ENCODE assay signal across 7 mouse cellular contexts in genomic region chr11:69257807-69258206, GRCm38 (mm10). TPM values are rescaled to one million over a fixed set of nuclear protein-coding genes. Genes with fewer than 3 reads are reported as not detected.
DNase-seq lines count a peak whose midpoint lies in the region; ATAC-seq and TF ChIP-seq lines count a peak whose summit lies in the region.

No protein-coding gene starts in this region.

- TF ChIP-seq RAD21 in MEL (IDR thresholded peaks at IDR 0.05; ENCODE audit: low read depth, low read length), result peak; percentile 89

- peaks cover 0 to 15% of the 10 kb centered on the region in 2 experiments for H3K27me3 ChIP-seq in MEL (ENCODE audit: control insufficient read depth in 1 of 2, insufficient read depth in 2 of 2, low read length in 2 of 2)
- H3K27me3 ChIP-seq in liver, embryonic 14.5 days (ENCODE audit: control insufficient read depth, insufficient read depth, low read length), result no peaks in the 10 kb centered on the region
- no peaks in the 10 kb centered on the region for H3K27me3 ChIP-seq in stomach, embryonic 16.5 days (ENCODE audit: control insufficient read depth, insufficient read depth, low read length)

- H3K9me3 ChIP-seq in MEL (replicated peaks; ENCODE audit: insufficient read depth, low read length), result no peaks in the 10 kb centered on the region
- no peaks in the 10 kb centered on the region for H3K9me3 ChIP-seq in liver, embryonic 14.5 days (ENCODE audit: control insufficient read depth, low read length)
- H3K9me3 ChIP-seq in stomach, embryonic 16.5 days (replicated peaks; ENCODE audit: control insufficient read depth, low read length), result no peaks in the 10 kb centered on the region

- 36% methylated on average over 4 of the region's 4 CpGs for WGBS in liver, embryonic 14.5 days (ENCODE audit: insufficient replicate concordance)
- WGBS in stomach, embryonic 16.5 days, result 37% methylated on average over 4 of the region's 4 CpGs

- 0 out of 2 replicates have a peak overlapping the region, but pooled peaks have one; percentile 21 for H3K9ac ChIP-seq in MEL (ENCODE audit: control insufficient read depth, low read depth, low read length, poor library complexity, severe bottlenecking)
- H3K9ac ChIP-seq in liver, embryonic 14.5 days (replicated peaks), result no peak overlapping the region
- no peak overlapping the region for H3K9ac ChIP-seq in stomach, embryonic 16.5 days (ENCODE audit: low read length)

- H3K4me3 ChIP-seq in MEL (ENCODE audit: control insufficient read depth in 1 of 2, insufficient read depth in 1 of 2, low read depth in 2 of 2, low read length in 2 of 2), result peak overlapping the region; percentile 18 to 64; a peak in 3 of 4 replicates
- peak overlapping the region; percentile 42 for H3K4me3 ChIP-seq in brown adipose tissue, adult 24 weeks (ENCODE audit: insufficient read depth, low read depth, low read length)
- H3K4me3 ChIP-seq in liver, embryonic 14.5 days (ENCODE audit: insufficient read depth in 1 of 2, low read depth in 2 of 2, low read length in 2 of 2), result no peak overlapping the region
- H3K4me3 ChIP-seq in stomach, embryonic 16.5 days (replicated peaks; ENCODE audit: low read length), result peak overlapping the region; percentile 23; the same call in 1 of the 2 replicates

- TF ChIP-seq EP300 in MEL (IDR thresholded peaks at IDR 0.05; ENCODE audit: low read depth in 1 of 2, low read length in 2 of 2), result no peak
- no peak for TF ChIP-seq EP300 in liver, embryonic 14.5 days (IDR thresholded peaks at IDR 0.05; ENCODE audit: low read depth)

- no peak for ATAC-seq in liver, embryonic 14.5 days (ENCODE audit: insufficient read depth)
- ATAC-seq in stomach, embryonic 16.5 days (ENCODE audit: insufficient read depth, low FRiP score), result no peak

- no peak overlapping the region for H3K27ac ChIP-seq in MEL (ENCODE audit: control insufficient read depth, low read depth, low read length)
- no peak overlapping the region for H3K27ac ChIP-seq in brown adipose tissue, adult 24 weeks (replicated peaks; ENCODE audit: low read depth, low read length)
- H3K27ac ChIP-seq in liver, embryonic 14.5 days, result no peak overlapping the region
- no peak overlapping the region for H3K27ac ChIP-seq in stomach, embryonic 16.5 days (ENCODE audit: low read length)

- no peak overlapping the region; the same call in 1 of the 2 replicates for H3K4me2 ChIP-seq in liver, embryonic 14.5 days (ENCODE audit: low read depth)
- peak overlapping the region; percentile 33; the same call in 1 of the 2 replicates for H3K4me2 ChIP-seq in stomach, embryonic 16.5 days (ENCODE audit: low read depth, low read length)

- peak; percentile 47 for DNase-seq in left cerebral cortex, adult 11 months (ENCODE audit: low spot score)
- no peak for DNase-seq in left cerebral cortex, adult 8-10 months (ENCODE audit: low spot score in 2 of 2)
- peak; percentile 78 for DNase-seq in MEL (ENCODE audit: low read depth, low spot score)
- peak; percentile 35 to 58 (median 42) for DNase-seq in liver, embryonic 14.5 days (ENCODE audit: low read depth in 3 of 3, low spot score in 3 of 3)
- no peak for DNase-seq in urinary bladder, postnatal 10 days (ENCODE audit: low spot score)

- peak; percentile 10 to 75 (median 30); a peak in 4 of 6 replicates for TF ChIP-seq CTCF in MEL (IDR thresholded peaks at IDR 0.05 in 2 of 3, conservative IDR thresholded peaks at IDR 0.05 in 1 of 3; ENCODE audit: control insufficient read depth in 1 of 3, insufficient read depth in 1 of 3, low read depth in 2 of 3, low read length in 3 of 3, poor library complexity in 1 of 3, severe bottlenecking in 1 of 3)
- TF ChIP-seq CTCF in liver, embryonic 14.5 days (IDR thresholded peaks at IDR 0.05; ENCODE audit: low read depth), result peak; percentile 57; the same call in 1 of the 2 replicates

- no peaks in the 10 kb centered on the region for H3K36me3 ChIP-seq in MEL (ENCODE audit: control insufficient read depth in 1 of 2, insufficient read depth in 2 of 2, low read length in 2 of 2)
- H3K36me3 ChIP-seq in liver, embryonic 14.5 days (replicated peaks; ENCODE audit: control insufficient read depth, insufficient read depth, low read depth), result no peaks in the 10 kb centered on the region
- no peaks in the 10 kb centered on the region for H3K36me3 ChIP-seq in stomach, embryonic 16.5 days (ENCODE audit: control insufficient read depth, insufficient read depth, low read length)

- no peak for TF ChIP-seq POLR2A in MEL (IDR thresholded peaks at IDR 0.05; ENCODE audit: control insufficient read depth in 1 of 2, insufficient read depth in 1 of 2, low read depth in 1 of 2, low read length in 2 of 2, poor library complexity in 1 of 2)

- H3K4me1 ChIP-seq in MEL (ENCODE audit: control insufficient read depth in 1 of 2, insufficient read depth in 2 of 2, low read length in 2 of 2), result peaks cover 0 to 2% of the 10 kb centered on the region in 2 experiments; a peak in 2 of 4 replicates
- no peaks in the 10 kb centered on the region for H3K4me1 ChIP-seq in brown adipose tissue, adult 24 weeks (ENCODE audit: control insufficient read depth, insufficient read depth, insufficient read length, low read length)
- no peaks in the 10 kb centered on the region; a peak in 1 of 4 replicates for H3K4me1 ChIP-seq in liver, embryonic 14.5 days (replicated peaks; ENCODE audit: control insufficient read depth in 2 of 2, insufficient read depth in 2 of 2, low read length in 1 of 2)
- H3K4me1 ChIP-seq in stomach, embryonic 16.5 days (ENCODE audit: control insufficient read depth, insufficient read depth, low read length), result 0 out of 2 replicates have a peak, but pooled peaks cover 4% of the 10 kb centered on the region

- no peaks in the 10 kb centered on the region for H3K79me2 ChIP-seq in MEL (ENCODE audit: control insufficient read depth, insufficient read depth, low read length, poor library complexity)

TF ChIP-seq in MEL, 35 proteins besides CTCF, POLR2A, EP300 and RAD21:
- TF ChIP-seq USF1 (IDR thresholded peaks at IDR 0.05; ENCODE audit: low read depth, low read length) (no peak), MXI1 (IDR thresholded peaks at IDR 0.05; ENCODE audit: low read depth, low read length) (0 out of 2 replicates have a peak, but pooled peaks have one; percentile 13), JUND (IDR thresholded peaks at IDR 0.05; ENCODE audit: low read depth, low read length) (no peak), HCFC1 (IDR thresholded peaks at IDR 0.05; ENCODE audit: low read depth, low read length) (no peak), ZC3H11A (IDR thresholded peaks at IDR 0.05; ENCODE audit: low read depth, low read length) (peak; percentile 68), SIN3A (IDR thresholded peaks at IDR 0.05; ENCODE audit: low read length) (peak; percentile 37; the same call in 1 of the 2 replicates), POLR2AphosphoS2 (IDR thresholded peaks at IDR 0.05; ENCODE audit: low read length) (no peak), E2F4 (IDR thresholded peaks at IDR 0.05; ENCODE audit: borderline replicate concordance, low read depth, low read length) (no peak), ZKSCAN1 (IDR thresholded peaks at IDR 0.05; ENCODE audit: low read depth, low read length) (no peak), POLR2AphosphoS5 (IDR thresholded peaks at IDR 0.05; ENCODE audit: borderline replicate concordance, low read depth, low read length) (no peak), ELF1 (IDR thresholded peaks at IDR 0.05; ENCODE audit: low read depth, low read length) (no peak), MAFK (IDR thresholded peaks at IDR 0.05; ENCODE audit: borderline replicate concordance, low read depth, low read length) (no peak), BHLHE40 (IDR thresholded peaks at IDR 0.05; ENCODE audit: borderline replicate concordance, low read depth, low read length) (0 out of 2 replicates have a peak, but pooled peaks have one; percentile 37), CHD1 (IDR thresholded peaks at IDR 0.05; ENCODE audit: low read depth, low read length) (no peak), SMC3 (IDR thresholded peaks at IDR 0.05; ENCODE audit: low read depth, low read length) (peak; percentile 70), NRF1 (IDR thresholded peaks at IDR 0.05; ENCODE audit: insufficient read depth, low read depth, low read length, poor library complexity, severe bottlenecking) (no peak), ZNF384 (IDR thresholded peaks at IDR 0.05; ENCODE audit: low read depth, low read length) (peak; percentile 81)

RNA-seq across cellular contexts. Expression of gene Gucy2e, which starts 21.0 kb away (rescaled TPM):
- total RNA-seq in left cerebral cortex, adult 8-10 months (2022), result 1 to 10 TPM; 1.3 to 1.8 (median 1.5) TPM
- not detected in 2 replicates for total RNA-seq in MEL (2012; rRNA removed)
- polyA plus RNA-seq in MEL (2012; ENCODE audit: insufficient read depth in 1 of 2, insufficient read length in 2 of 2, low read depth in 1 of 2, low replicate concordance in 2 of 2, missing spikeins in 1 of 2), result not detected
- polyA plus RNA-seq in brown adipose tissue, adult 24 weeks (2012; ENCODE audit: insufficient read depth, insufficient read length, missing spikeins), result not detected in 2 replicates
- not detected in 2 replicates for polyA plus RNA-seq in liver, embryonic 14.5 days (2012; rRNA removed)
- not detected in 2 replicates for polyA plus RNA-seq in liver, embryonic 14.5 days (2014; fragmentation: Nextera tagmentation; extraction: Ambion mirVana)
- polyA plus RNA-seq in stomach, embryonic 16.5 days (2015; fragmentation: Nextera tagmentation; extraction: Ambion mirVana), result not detected in 2 replicates

Comparison
In these comparisons a context has a peak if more than half of its experiments do, and no peak if none do; other contexts are left out.
1. DNase-seq: peak in left cerebral cortex, adult 11 months (single experiment), MEL (single experiment) and liver, embryonic 14.5 days (3 of 3); none in left cerebral cortex, adult 8-10 months (0 of 2) and urinary bladder, postnatal 10 days (single experiment).
2. H3K4me3 ChIP-seq: peak in MEL (2 of 2), brown adipose tissue, adult 24 weeks (single experiment) and stomach, embryonic 16.5 days (single experiment); none in liver, embryonic 14.5 days (0 of 2).